Mouse (Mus musculus): ENCODE data around the gene Sgk2. TPM values are rescaled to one million over a fixed set of nuclear protein-coding genes. Genes with fewer than 3 reads are reported as not detected.
A peak's percentile ranks its signal among the peaks of the same experiment; 100 is the strongest.

Sgk2 gene
- polyA plus RNA-seq, 1 experiment: not detected

GRCm38 (mm10) chr2:162966734-162967133 lies 20.4 kb upstream of the Sgk2 start:
- H3K4me3 ChIP-seq (ENCODE audit: insufficient read depth, low read length): no peak overlapping the region
- no peak for TF ChIP-seq POLR2A (IDR thresholded peaks at IDR 0.05; ENCODE audit: low read depth, low read length)
- TF ChIP-seq CTCF (IDR thresholded peaks at IDR 0.05; ENCODE audit: borderline replicate concordance, insufficient read depth, low read length): no peak
- no peaks in the 10 kb centered on the region for H3K4me1 ChIP-seq (ENCODE audit: control insufficient read depth, insufficient read depth, low read length)
- no peak overlapping the region for H3K27ac ChIP-seq (ENCODE audit: insufficient read depth, low read length)

DNA sequence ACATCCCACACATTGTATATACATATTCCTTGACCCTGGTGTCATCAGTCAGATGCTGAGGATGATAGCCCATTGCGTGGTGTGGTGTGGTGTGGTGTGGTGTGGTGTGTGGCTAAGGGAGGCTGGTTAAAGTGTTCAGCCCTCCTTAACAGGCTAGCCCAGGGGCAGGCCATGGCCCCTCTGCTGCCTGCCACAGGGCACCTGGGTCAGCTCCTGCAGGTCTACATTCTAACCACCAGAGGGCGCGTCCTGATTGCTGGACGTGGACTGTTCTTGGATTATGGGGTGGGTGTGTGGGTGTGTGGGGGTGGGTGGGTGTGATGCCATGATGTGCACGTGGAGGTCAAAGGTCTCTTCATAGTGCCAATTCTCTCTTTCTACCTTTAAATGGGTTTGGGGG lies 18.8 kb upstream of the Sgk2 start:
- Histone ChIP-seq H3K27ac (ENCODE audit: insufficient read depth, low read length) (no peak overlapping the region), H3K4me1 (ENCODE audit: control insufficient read depth, insufficient read depth, low read length) (peaks cover 2% of the 10 kb centered on the region; the same call in 1 of the 2 replicates)

GRCm38 (mm10) chr2:162969101-162969500 lies 18.0 kb upstream of the Sgk2 start:
- H3K27ac ChIP-seq (ENCODE audit: insufficient read depth, low read length): no peak overlapping the region
- no peak overlapping the region for H3K4me3 ChIP-seq (ENCODE audit: insufficient read depth, low read length)
- TF ChIP-seq POLR2A (IDR thresholded peaks at IDR 0.05; ENCODE audit: low read depth, low read length) (no peak), CTCF (IDR thresholded peaks at IDR 0.05; ENCODE audit: borderline replicate concordance, insufficient read depth, low read length) (no peak)
- peaks cover 7% of the 10 kb centered on the region; the same call in 1 of the 2 replicates for H3K4me1 ChIP-seq (ENCODE audit: control insufficient read depth, insufficient read depth, low read length)

More for the DNA sequence above, 18.8 kb upstream of the Sgk2 start:
- TF ChIP-seq POLR2A (IDR thresholded peaks at IDR 0.05; ENCODE audit: low read depth, low read length) (no peak), CTCF (IDR thresholded peaks at IDR 0.05; ENCODE audit: borderline replicate concordance, insufficient read depth, low read length) (peak; percentile 68)
- H3K4me3 ChIP-seq (ENCODE audit: insufficient read depth, low read length): no peak overlapping the region

DNA sequence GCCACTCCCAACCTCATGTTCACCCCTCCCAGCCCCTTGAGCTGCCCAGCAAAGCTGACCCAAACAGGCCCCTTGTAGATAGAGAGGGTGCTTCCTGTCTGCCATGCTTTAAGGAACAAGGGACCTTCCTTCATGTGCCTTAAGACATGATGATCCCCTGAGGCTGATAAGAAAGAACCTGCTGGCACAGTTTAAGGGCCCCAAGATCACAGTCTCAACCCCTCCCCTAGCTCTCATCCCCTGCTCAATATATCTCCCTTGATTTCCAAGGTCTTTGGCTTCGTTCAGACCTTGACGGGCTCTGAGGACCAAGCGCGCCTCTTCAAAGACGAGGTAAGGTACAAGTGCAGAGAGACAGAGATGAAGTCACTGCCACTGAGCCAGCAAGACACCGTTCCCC lies 16.2 kb upstream of the Sgk2 start:
- Histone ChIP-seq H3K27ac (ENCODE audit: insufficient read depth, low read length) (no peak overlapping the region), H3K4me3 (ENCODE audit: insufficient read depth, low read length) (no peak overlapping the region), H3K4me1 (ENCODE audit: control insufficient read depth, insufficient read depth, low read length) (peaks cover 7% of the 10 kb centered on the region; the same call in 1 of the 2 replicates)
- TF ChIP-seq CTCF (IDR thresholded peaks at IDR 0.05; ENCODE audit: borderline replicate concordance, insufficient read depth, low read length) (no peak), POLR2A (IDR thresholded peaks at IDR 0.05; ENCODE audit: low read depth, low read length) (no peak)

DNA sequence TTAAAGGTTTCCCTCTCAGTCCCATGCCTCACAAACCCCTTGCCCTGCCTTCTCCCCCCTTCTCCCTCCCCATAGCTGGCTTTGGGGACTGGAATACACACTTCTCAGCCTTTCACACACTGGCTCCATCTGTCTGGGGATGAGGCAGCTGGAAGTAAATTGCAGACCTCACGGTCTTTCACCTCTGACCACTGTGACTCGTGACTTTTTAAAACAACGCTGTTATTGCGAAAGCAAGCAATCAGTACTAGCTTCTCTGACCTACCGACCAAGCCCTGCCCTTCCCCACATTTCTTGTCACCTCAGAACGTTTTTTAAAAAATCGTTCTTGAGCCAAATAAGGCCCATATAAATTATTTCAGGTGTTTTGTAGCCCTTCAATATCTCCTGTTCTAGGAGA lies 14.4 kb upstream of the Sgk2 start:
- Histone ChIP-seq H3K4me3 (ENCODE audit: insufficient read depth, low read length) (no peak overlapping the region), H3K4me1 (ENCODE audit: control insufficient read depth, insufficient read depth, low read length) (peaks cover 9% of the 10 kb centered on the region; the same call in 1 of the 2 replicates), H3K27ac (ENCODE audit: insufficient read depth, low read length) (no peak overlapping the region)
- TF ChIP-seq CTCF (IDR thresholded peaks at IDR 0.05; ENCODE audit: borderline replicate concordance, insufficient read depth, low read length): no peak
- no peak for TF ChIP-seq POLR2A (IDR thresholded peaks at IDR 0.05; ENCODE audit: low read depth, low read length)

- Histone ChIP-seq H3K27ac (ENCODE audit: insufficient read depth, low read length) (no peak overlapping the region), H3K4me1 (ENCODE audit: control insufficient read depth, insufficient read depth, low read length) (peaks cover 9% of the 10 kb centered on the region; the same call in 1 of the 2 replicates), H3K4me3 (ENCODE audit: insufficient read depth, low read length) (no peak overlapping the region)
- no peak for TF ChIP-seq CTCF (IDR thresholded peaks at IDR 0.05; ENCODE audit: borderline replicate concordance, insufficient read depth, low read length)
- no peak for TF ChIP-seq POLR2A (IDR thresholded peaks at IDR 0.05; ENCODE audit: low read depth, low read length)
These were observed 13.9 kb upstream of the Sgk2 start for GRCm38 (mm10) chr2:162973206-162973605.

- peaks cover 9% of the 10 kb centered on the region; the same call in 1 of the 2 replicates for H3K4me1 ChIP-seq (ENCODE audit: control insufficient read depth, insufficient read depth, low read length)
- H3K27ac ChIP-seq (ENCODE audit: insufficient read depth, low read length): no peak overlapping the region
- no peak overlapping the region for H3K4me3 ChIP-seq (ENCODE audit: insufficient read depth, low read length)
- no peak for TF ChIP-seq POLR2A (IDR thresholded peaks at IDR 0.05; ENCODE audit: low read depth, low read length)
- no peak for TF ChIP-seq CTCF (IDR thresholded peaks at IDR 0.05; ENCODE audit: borderline replicate concordance, insufficient read depth, low read length)
These were observed 13.5 kb upstream of the Sgk2 start for GRCm38 (mm10) chr2:162973637-162974036.

- TF ChIP-seq POLR2A (IDR thresholded peaks at IDR 0.05; ENCODE audit: low read depth, low read length) (no peak), CTCF (IDR thresholded peaks at IDR 0.05; ENCODE audit: borderline replicate concordance, insufficient read depth, low read length) (no peak)
- peaks cover 9% of the 10 kb centered on the region; the same call in 1 of the 2 replicates for H3K4me1 ChIP-seq (ENCODE audit: control insufficient read depth, insufficient read depth, low read length)
- no peak overlapping the region for H3K27ac ChIP-seq (ENCODE audit: insufficient read depth, low read length)
- no peak overlapping the region for H3K4me3 ChIP-seq (ENCODE audit: insufficient read depth, low read length)
These were observed 11.9 kb upstream of the Sgk2 start for GRCm38 (mm10) chr2:162975157-162975775.

DNA sequence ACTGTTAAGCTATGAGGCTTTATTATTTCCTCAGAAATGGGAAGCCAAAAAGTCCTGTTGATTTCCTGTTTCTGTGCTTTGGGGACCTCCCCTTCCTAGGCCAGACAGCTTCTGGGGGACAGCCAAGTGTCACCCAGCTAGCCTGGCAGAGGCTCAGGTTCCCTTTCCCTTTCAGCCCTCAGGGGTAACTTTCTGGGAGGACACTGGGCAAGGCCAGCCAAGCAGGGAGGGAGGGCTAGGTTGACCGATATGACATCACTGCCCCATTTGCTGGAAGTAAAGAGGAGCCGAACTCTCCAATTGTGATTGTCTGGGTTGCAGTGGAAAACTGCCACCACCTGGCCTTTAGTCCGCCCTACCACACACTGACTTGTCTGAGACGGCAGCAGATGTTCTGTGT lies 11.1 kb upstream of the Sgk2 start:
- H3K4me1 ChIP-seq (ENCODE audit: control insufficient read depth, insufficient read depth, low read length): peaks cover 9% of the 10 kb centered on the region; the same call in 1 of the 2 replicates
- TF ChIP-seq CTCF (IDR thresholded peaks at IDR 0.05; ENCODE audit: borderline replicate concordance, insufficient read depth, low read length) (no peak), POLR2A (IDR thresholded peaks at IDR 0.05; ENCODE audit: low read depth, low read length) (no peak)

DNA sequence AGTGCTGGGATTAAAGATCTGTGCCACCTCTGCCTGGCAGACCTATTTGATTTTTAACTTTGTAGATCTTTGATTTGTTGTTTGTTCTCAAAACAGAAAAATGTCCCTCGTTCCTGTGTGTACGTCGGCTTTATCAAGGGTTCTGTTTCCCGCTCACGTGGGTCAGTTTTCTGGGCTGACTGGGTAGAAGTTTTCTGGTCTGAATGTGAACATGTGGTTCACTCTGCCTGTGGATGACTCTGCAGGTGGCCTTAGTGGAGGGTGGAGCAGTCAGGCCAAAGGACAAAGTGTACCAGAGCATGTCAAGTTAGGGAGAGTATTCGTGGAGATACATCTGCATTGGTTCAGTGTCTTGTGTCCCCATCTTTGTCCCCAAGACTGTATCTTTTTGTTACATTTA lies 2.7 kb upstream of the Sgk2 start:
- no peaks in the 10 kb centered on the region for H3K4me1 ChIP-seq (ENCODE audit: control insufficient read depth, insufficient read depth, low read length)
- no peak overlapping the region for H3K4me3 ChIP-seq (ENCODE audit: insufficient read depth, low read length)
- TF ChIP-seq POLR2A (IDR thresholded peaks at IDR 0.05; ENCODE audit: low read depth, low read length) (no peak), CTCF (IDR thresholded peaks at IDR 0.05; ENCODE audit: borderline replicate concordance, insufficient read depth, low read length) (no peak)
- H3K27ac ChIP-seq (ENCODE audit: insufficient read depth, low read length): no peak overlapping the region

More for the DNA sequence above, 11.1 kb upstream of the Sgk2 start:
- Histone ChIP-seq H3K27ac (ENCODE audit: insufficient read depth, low read length) (no peak overlapping the region), H3K4me3 (ENCODE audit: insufficient read depth, low read length) (no peak overlapping the region)
